Mouse (Mus musculus): ENCODE data around the gene Olfr93. TPM values are rescaled to one million over a fixed set of nuclear protein-coding genes. Genes with fewer than 3 reads are reported as not detected.

The Olfr93 gene
- not detected for polyA plus RNA-seq (2015; fragmentation: Illumina TruSeq; extraction: RNeasy Lipid Tissue Mini Kit (QIAGEN cat#74804); ENCODE audit: insufficient read depth, low read depth, low replicate concordance)

DNA sequence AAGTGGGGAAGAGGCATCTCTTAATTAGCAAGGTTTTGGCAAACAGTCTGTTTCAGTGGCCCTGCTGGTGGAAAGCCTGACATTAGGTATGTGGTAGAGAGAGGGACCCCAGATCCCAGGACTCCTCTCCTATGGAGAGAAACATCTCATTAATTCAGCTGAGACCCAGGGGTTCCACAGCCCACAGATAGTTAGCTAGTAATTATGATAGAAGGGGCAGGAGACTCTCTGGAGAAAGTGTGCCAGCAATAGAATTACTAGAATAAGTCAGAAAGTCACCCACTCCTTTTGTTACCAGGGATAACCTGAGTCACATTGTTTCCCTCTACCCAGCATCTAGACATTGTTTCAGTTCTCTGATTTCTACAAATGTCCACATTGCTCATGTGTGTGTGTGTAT, at the start of gene Olfr93:
Olfr93 (minus strand) TSS at position 101 of the 400 bp plus-strand sequence.

DNA sequence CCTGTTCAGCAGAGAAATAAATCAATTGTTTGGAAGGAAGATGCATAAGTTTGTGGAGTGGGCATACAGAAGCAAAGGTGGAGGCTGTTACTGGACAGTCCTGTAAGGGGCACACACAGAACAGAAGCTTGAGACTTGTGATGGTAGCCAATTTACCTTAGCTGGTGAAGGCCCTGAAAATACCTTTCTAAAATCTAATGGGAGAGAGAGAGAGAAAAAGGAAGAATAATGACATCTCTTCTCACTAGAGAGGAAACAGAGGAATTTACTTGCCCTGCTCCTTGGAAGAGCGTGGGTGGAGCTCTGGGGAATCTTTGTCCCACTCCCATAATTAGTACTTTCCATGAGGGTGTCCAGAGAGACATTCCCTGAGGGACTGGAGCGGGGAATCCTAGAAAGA, 39.6 kb upstream of the Olfr93 start, which contains the start of gene Olfr94:
Olfr94 (minus strand) TSS at position 101 of the 400 bp plus-strand sequence.

DNA sequence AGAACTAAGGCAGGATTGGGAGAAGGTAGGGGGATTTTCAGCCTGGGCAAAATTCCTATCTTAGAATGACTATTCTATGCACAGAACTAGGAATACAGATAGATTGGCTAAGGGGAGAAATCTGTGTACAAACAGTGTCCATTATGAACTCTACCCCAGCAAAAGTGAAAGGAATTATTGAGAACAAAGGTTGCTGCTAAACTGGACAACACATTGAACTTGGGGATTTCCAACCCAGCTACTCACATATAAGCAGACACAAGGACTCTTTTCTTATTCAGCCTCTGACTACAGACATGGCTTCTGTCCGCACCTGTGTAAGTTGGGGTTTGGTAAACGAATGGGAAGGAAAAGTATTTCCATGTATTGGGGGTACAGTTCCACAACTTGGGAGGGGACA, 32.4 kb upstream of the Olfr93 start, which contains the start of gene Ubd:
Ubd (plus strand) TSS at position 237 of the 400 bp plus-strand sequence.

DNA sequence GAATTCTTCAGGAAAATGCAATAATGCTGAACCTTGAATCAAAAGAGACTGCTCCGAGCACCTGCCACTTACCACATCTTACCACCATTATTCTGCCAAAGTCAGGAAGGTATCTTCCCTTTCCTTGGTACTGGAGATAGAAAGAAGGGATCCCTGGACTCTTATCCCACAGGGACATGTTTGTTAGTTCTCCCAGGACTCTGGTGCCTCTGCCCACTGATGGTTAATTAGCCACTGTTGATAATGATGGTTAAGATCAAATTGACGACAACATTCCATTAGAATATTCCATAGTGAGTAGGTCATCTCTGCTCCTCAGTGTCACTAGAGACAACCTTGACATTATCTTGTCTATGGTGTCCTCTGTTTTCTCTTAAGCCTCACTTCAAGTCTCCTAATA, 41.3 kb downstream of the Olfr93 start, which contains the start of gene Olfr92:
Olfr92 (minus strand) TSS at position 101 of the 400 bp plus-strand sequence.

DNA sequence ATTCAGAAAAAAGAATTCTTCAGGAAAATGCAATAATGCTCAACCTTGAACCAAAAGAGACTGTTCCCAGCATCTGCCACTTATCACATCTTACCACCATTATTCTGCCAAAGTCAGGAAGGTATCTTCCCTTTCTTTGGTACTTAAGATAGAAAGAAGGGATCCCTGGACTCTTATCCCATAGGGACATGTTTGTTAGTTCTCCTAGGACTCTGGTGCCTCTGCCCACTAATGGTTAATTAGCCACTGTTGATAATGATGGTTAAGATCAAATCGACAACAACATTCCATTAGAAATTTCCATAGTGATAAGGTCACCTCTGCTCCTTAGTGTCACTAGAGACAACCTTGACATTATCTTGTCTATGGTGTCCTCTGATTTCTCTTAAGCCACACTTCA, 63.1 kb downstream of the Olfr93 start, which contains the start of gene Olfr91:
Olfr91 (minus strand) TSS at position 101 of the 400 bp plus-strand sequence.

Other genes starting within 250 kb of the Olfr93 start
- 2.1 TPM for gene Rnf39, start 218.6 kb downstream of the Olfr93 start, polyA plus RNA-seq (2015; fragmentation: Illumina TruSeq; extraction: RNeasy Lipid Tissue Mini Kit (QIAGEN cat#74804); ENCODE audit: insufficient read depth, low read depth, low replicate concordance)
- gene Ppp1r11, start 209.8 kb downstream of the Olfr93 start, polyA plus RNA-seq (2015; fragmentation: Illumina TruSeq; extraction: RNeasy Lipid Tissue Mini Kit (QIAGEN cat#74804); ENCODE audit: insufficient read depth, low read depth, low replicate concordance) = 11.8 TPM
- 20.8 TPM for gene Znrd1, start 202.9 kb downstream of the Olfr93 start, polyA plus RNA-seq (2015; fragmentation: Illumina TruSeq; extraction: RNeasy Lipid Tissue Mini Kit (QIAGEN cat#74804); ENCODE audit: insufficient read depth, low read depth, low replicate concordance)
- 2.8 TPM for gene Znrd1as, start 202.9 kb downstream of the Olfr93 start, polyA plus RNA-seq (2015; fragmentation: Illumina TruSeq; extraction: RNeasy Lipid Tissue Mini Kit (QIAGEN cat#74804); ENCODE audit: insufficient read depth, low read depth, low replicate concordance)
- gene 2410137M14Rik, start 180.3 kb downstream of the Olfr93 start, polyA plus RNA-seq (2015; fragmentation: Illumina TruSeq; extraction: RNeasy Lipid Tissue Mini Kit (QIAGEN cat#74804); ENCODE audit: insufficient read depth, low read depth, low replicate concordance) = not detected
- gene H2-M5, start 172.0 kb downstream of the Olfr93 start, polyA plus RNA-seq (2015; fragmentation: Illumina TruSeq; extraction: RNeasy Lipid Tissue Mini Kit (QIAGEN cat#74804); ENCODE audit: insufficient read depth, low read depth, low replicate concordance) = not detected
- 3.3 TPM for gene Zfp57, start 160.3 kb downstream of the Olfr93 start, polyA plus RNA-seq (2015; fragmentation: Illumina TruSeq; extraction: RNeasy Lipid Tissue Mini Kit (QIAGEN cat#74804); ENCODE audit: insufficient read depth, low read depth, low replicate concordance)
- gene Mog, start 138.1 kb downstream of the Olfr93 start, polyA plus RNA-seq (2015; fragmentation: Illumina TruSeq; extraction: RNeasy Lipid Tissue Mini Kit (QIAGEN cat#74804); ENCODE audit: insufficient read depth, low read depth, low replicate concordance) = not detected
- 12.4 TPM for gene Gabbr1, start 115.5 kb downstream of the Olfr93 start, polyA plus RNA-seq (2015; fragmentation: Illumina TruSeq; extraction: RNeasy Lipid Tissue Mini Kit (QIAGEN cat#74804); ENCODE audit: insufficient read depth, low read depth, low replicate concordance)
- not detected for gene Olfr90, start 73.0 kb downstream of the Olfr93 start, polyA plus RNA-seq (2015; fragmentation: Illumina TruSeq; extraction: RNeasy Lipid Tissue Mini Kit (QIAGEN cat#74804); ENCODE audit: insufficient read depth, low read depth, low replicate concordance)
- not detected for gene Olfr91, start 63.2 kb downstream of the Olfr93 start, polyA plus RNA-seq (2015; fragmentation: Illumina TruSeq; extraction: RNeasy Lipid Tissue Mini Kit (QIAGEN cat#74804); ENCODE audit: insufficient read depth, low read depth, low replicate concordance)
- gene Olfr92, start 41.4 kb downstream of the Olfr93 start, polyA plus RNA-seq (2015; fragmentation: Illumina TruSeq; extraction: RNeasy Lipid Tissue Mini Kit (QIAGEN cat#74804); ENCODE audit: insufficient read depth, low read depth, low replicate concordance) = not detected
- gene Ubd, start 32.4 kb upstream of the Olfr93 start, polyA plus RNA-seq (2015; fragmentation: Illumina TruSeq; extraction: RNeasy Lipid Tissue Mini Kit (QIAGEN cat#74804); ENCODE audit: insufficient read depth, low read depth, low replicate concordance) = not detected
- gene Olfr94, start 39.5 kb upstream of the Olfr93 start, polyA plus RNA-seq (2015; fragmentation: Illumina TruSeq; extraction: RNeasy Lipid Tissue Mini Kit (QIAGEN cat#74804); ENCODE audit: insufficient read depth, low read depth, low replicate concordance) = not detected
- not detected for gene Olfr95, start 51.6 kb upstream of the Olfr93 start, polyA plus RNA-seq (2015; fragmentation: Illumina TruSeq; extraction: RNeasy Lipid Tissue Mini Kit (QIAGEN cat#74804); ENCODE audit: insufficient read depth, low read depth, low replicate concordance)
- gene Olfr96, start 58.7 kb upstream of the Olfr93 start, polyA plus RNA-seq (2015; fragmentation: Illumina TruSeq; extraction: RNeasy Lipid Tissue Mini Kit (QIAGEN cat#74804); ENCODE audit: insufficient read depth, low read depth, low replicate concordance) = not detected
- gene Olfr97, start 75.8 kb upstream of the Olfr93 start, polyA plus RNA-seq (2015; fragmentation: Illumina TruSeq; extraction: RNeasy Lipid Tissue Mini Kit (QIAGEN cat#74804); ENCODE audit: insufficient read depth, low read depth, low replicate concordance) = not detected
- not detected for gene Olfr98, start 102.3 kb upstream of the Olfr93 start, polyA plus RNA-seq (2015; fragmentation: Illumina TruSeq; extraction: RNeasy Lipid Tissue Mini Kit (QIAGEN cat#74804); ENCODE audit: insufficient read depth, low read depth, low replicate concordance)
- 5.1 TPM for gene H2-M3, start 108.7 kb upstream of the Olfr93 start, polyA plus RNA-seq (2015; fragmentation: Illumina TruSeq; extraction: RNeasy Lipid Tissue Mini Kit (QIAGEN cat#74804); ENCODE audit: insufficient read depth, low read depth, low replicate concordance)
- gene Olfr99, start 122.0 kb upstream of the Olfr93 start, polyA plus RNA-seq (2015; fragmentation: Illumina TruSeq; extraction: RNeasy Lipid Tissue Mini Kit (QIAGEN cat#74804); ENCODE audit: insufficient read depth, low read depth, low replicate concordance) = not detected
- not detected for gene Olfr101, start 142.8 kb upstream of the Olfr93 start, polyA plus RNA-seq (2015; fragmentation: Illumina TruSeq; extraction: RNeasy Lipid Tissue Mini Kit (QIAGEN cat#74804); ENCODE audit: insufficient read depth, low read depth, low replicate concordance)
- not detected for gene Olfr102, start 155.6 kb upstream of the Olfr93 start, polyA plus RNA-seq (2015; fragmentation: Illumina TruSeq; extraction: RNeasy Lipid Tissue Mini Kit (QIAGEN cat#74804); ENCODE audit: insufficient read depth, low read depth, low replicate concordance)
- not detected for gene Olfr103, start 178.2 kb upstream of the Olfr93 start, polyA plus RNA-seq (2015; fragmentation: Illumina TruSeq; extraction: RNeasy Lipid Tissue Mini Kit (QIAGEN cat#74804); ENCODE audit: insufficient read depth, low read depth, low replicate concordance)
- gene Olfr104-ps, start 198.1 kb upstream of the Olfr93 start, polyA plus RNA-seq (2015; fragmentation: Illumina TruSeq; extraction: RNeasy Lipid Tissue Mini Kit (QIAGEN cat#74804); ENCODE audit: insufficient read depth, low read depth, low replicate concordance) = not detected
- gene Olfr105-ps, start 217.5 kb upstream of the Olfr93 start, polyA plus RNA-seq (2015; fragmentation: Illumina TruSeq; extraction: RNeasy Lipid Tissue Mini Kit (QIAGEN cat#74804); ENCODE audit: insufficient read depth, low read depth, low replicate concordance) = not detected
- not detected for gene Olfr106-ps, start 228.9 kb upstream of the Olfr93 start, polyA plus RNA-seq (2015; fragmentation: Illumina TruSeq; extraction: RNeasy Lipid Tissue Mini Kit (QIAGEN cat#74804); ENCODE audit: insufficient read depth, low read depth, low replicate concordance)
- not detected for gene Olfr107, start 237.7 kb upstream of the Olfr93 start, polyA plus RNA-seq (2015; fragmentation: Illumina TruSeq; extraction: RNeasy Lipid Tissue Mini Kit (QIAGEN cat#74804); ENCODE audit: insufficient read depth, low read depth, low replicate concordance)